Mouse (Mus musculus): ENCODE measurements around the gene Tradd.

DNA sequence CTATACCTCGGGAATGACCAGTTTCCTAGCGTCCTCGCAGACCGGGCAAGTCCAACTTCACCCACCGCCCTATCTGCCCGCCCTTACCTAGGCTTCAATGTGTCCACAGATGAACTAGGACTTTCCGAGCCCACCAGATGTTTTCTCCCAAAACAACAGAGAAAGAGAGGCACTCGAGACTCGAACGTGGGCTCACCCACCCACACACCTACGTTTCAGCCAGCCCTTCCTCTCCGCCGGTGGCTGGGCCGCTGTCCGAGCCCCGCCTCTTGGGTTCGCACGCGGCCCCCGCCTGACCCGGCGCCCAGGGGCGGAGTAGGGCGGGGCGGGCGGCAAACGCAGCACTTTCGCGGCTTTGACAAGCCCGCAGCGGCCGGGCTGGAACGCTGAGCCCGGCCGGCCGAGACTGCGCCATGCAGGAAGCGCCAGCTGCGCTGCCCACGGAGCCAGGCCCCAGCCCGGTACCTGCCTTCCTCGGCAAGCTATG lies 5.1 kb upstream of the Tradd start, which contains the start of gene Hsf4:
- no peak for TF ChIP-seq EP300 (IDR thresholded peaks at IDR 0.05)
- no peak for TF ChIP-seq CTCF (IDR thresholded peaks at IDR 0.05)

Data from lung, postnatal 0 days (tissue).